Mouse (Mus musculus): Measurements from ENCODE around the gene Gcm2. TPM values are rescaled to one million over a fixed set of nuclear protein-coding genes. Genes with fewer than 3 reads are reported as not detected.

Gene Gcm2
- total and polyA plus RNA-seq, 3 experiments: not detected

GRCm38 (mm10) chr13:41078690-41079420 lies 32.0 kb downstream of the Gcm2 start:
- ATAC-seq (ENCODE audit: extremely low read depth, insufficient number of reproducible peaks, low FRiP score, poor library complexity, severe bottlenecking): no peak
- no peak for TF ChIP-seq POLR2AphosphoS5 (IDR thresholded peaks at IDR 0.05; ENCODE audit: insufficient replicate concordance, low read depth, low read length)
- peaks cover 18% of the 10 kb centered on the region; the same call in 1 of the 2 replicates for H3K27me3 ChIP-seq (ENCODE audit: insufficient read depth, low read length)

DNA sequence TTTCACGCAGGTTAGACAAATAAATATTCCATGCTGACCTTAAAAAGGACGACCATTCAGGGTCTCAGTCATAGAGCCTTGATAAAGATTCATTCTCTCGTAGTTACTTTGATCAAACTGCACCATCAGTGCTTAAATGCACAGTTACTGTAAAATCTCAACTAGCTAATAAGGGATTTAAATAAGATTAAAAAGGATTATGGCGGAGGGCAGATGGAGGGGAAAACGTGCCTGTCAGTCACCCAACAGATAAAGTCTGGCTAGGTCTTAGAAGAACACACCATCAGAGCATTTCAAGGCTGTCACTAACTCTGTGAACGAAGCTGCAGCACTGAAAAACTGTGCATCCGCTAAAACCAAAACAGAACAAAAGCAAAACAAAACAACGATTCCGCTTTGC lies 32.9 kb downstream of the Gcm2 start:
- H3K27me3 ChIP-seq (ENCODE audit: insufficient read depth, low read length): peaks cover 18% of the 10 kb centered on the region; the same call in 1 of the 2 replicates
- H3K4me1 ChIP-seq (ENCODE audit: insufficient read depth, low read depth, low read length): no peaks in the 10 kb centered on the region
- no peaks in the 10 kb centered on the region for H3K9me3 ChIP-seq (replicated peaks)
- TF ChIP-seq CTCF (IDR thresholded peaks at IDR 0.05; ENCODE audit: low read depth, low read length): no peak
- no peak for TF ChIP-seq POLR2AphosphoS5 (IDR thresholded peaks at IDR 0.05; ENCODE audit: insufficient replicate concordance, low read depth, low read length)
- no peak for TF ChIP-seq GATA1 (IDR thresholded peaks at IDR 0.05; ENCODE audit: borderline replicate concordance, low read length)
- DNase-seq (ENCODE audit: low spot score): no peak
- no peak overlapping the region for H3K4me3 ChIP-seq (ENCODE audit: low read depth, low read length)
- no peak for ATAC-seq (ENCODE audit: extremely low read depth, insufficient number of reproducible peaks, low FRiP score, poor library complexity, severe bottlenecking)
- no peaks in the 10 kb centered on the region for H3K36me3 ChIP-seq (replicated peaks)

More at GRCm38 (mm10) chr13:41078690-41079420, 32.0 kb downstream of the Gcm2 start:
- Histone ChIP-seq H3K36me3 (replicated peaks) (no peaks in the 10 kb centered on the region), H3K4me1 (ENCODE audit: insufficient read depth, low read depth, low read length) (no peaks in the 10 kb centered on the region), H3K4me3 (ENCODE audit: low read depth, low read length) (no peak overlapping the region), H3K9me3 (replicated peaks) (no peaks in the 10 kb centered on the region)
- no peak for DNase-seq (ENCODE audit: low spot score)

DNA sequence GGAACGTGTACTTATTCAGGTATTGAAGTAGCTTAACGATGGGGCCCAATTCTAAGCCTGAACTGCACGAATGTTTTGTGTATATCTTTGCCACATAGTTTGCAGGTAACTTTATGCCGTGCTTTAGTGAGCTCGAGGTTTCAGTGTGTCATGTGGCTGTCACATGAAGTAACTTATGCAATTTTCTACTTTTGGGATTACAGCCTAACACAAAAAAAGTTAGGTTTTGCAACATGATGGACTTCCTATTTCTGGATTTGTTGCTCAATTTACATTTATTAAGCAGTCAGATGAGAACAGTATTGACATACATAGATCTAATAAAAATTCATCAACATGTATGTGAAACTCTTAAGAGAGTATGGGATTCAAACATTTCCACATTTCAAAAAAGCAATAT lies 37.0 kb downstream of the Gcm2 start:
- H3K36me3 ChIP-seq (replicated peaks): no peaks in the 10 kb centered on the region
- DNase-seq (ENCODE audit: low spot score) (no peak), ATAC-seq (ENCODE audit: extremely low read depth, insufficient number of reproducible peaks, low FRiP score, poor library complexity, severe bottlenecking) (no peak)
- TF ChIP-seq GATA1 (IDR thresholded peaks at IDR 0.05; ENCODE audit: borderline replicate concordance, low read length) (no peak), GATA2 (IDR thresholded peaks at IDR 0.05; ENCODE audit: borderline replicate concordance, low read depth, low read length) (no peak), TAL1 (conservative IDR thresholded peaks at IDR 0.05; ENCODE audit: low read depth, low read length) (no peak), POLR2AphosphoS5 (IDR thresholded peaks at IDR 0.05; ENCODE audit: insufficient replicate concordance, low read depth, low read length) (no peak), CTCF (IDR thresholded peaks at IDR 0.05; ENCODE audit: low read depth, low read length) (no peak)
- H3K4me1 ChIP-seq (ENCODE audit: insufficient read depth, low read depth, low read length): no peaks in the 10 kb centered on the region
- peaks cover 13% of the 10 kb centered on the region; the same call in 1 of the 2 replicates for H3K27me3 ChIP-seq (ENCODE audit: insufficient read depth, low read length)
- H3K4me3 ChIP-seq (ENCODE audit: low read depth, low read length): no peak overlapping the region
- H3K9me3 ChIP-seq (replicated peaks): no peaks in the 10 kb centered on the region

DNA sequence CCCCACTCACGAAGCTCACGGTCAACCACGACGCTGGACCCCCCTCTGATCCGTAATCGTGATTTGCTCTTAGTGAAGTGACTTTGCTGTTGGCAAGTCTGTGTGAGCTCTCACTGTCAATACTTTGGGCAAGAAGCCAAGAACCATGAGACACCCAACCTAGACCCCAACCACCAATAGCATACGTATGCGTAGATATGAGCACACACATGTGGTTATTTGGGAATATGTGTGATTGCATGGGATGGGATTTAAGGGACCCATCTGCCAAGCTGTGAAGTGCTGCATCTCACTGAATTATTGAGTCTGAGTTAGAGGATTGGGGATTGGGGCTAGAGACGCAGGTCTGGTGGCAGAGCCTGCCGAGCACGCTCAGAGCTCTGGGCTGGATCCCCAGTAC lies 39.2 kb downstream of the Gcm2 start:
- TF ChIP-seq POLR2AphosphoS5 (IDR thresholded peaks at IDR 0.05; ENCODE audit: insufficient replicate concordance, low read depth, low read length) (no peak), TAL1 (conservative IDR thresholded peaks at IDR 0.05; ENCODE audit: low read depth, low read length) (no peak), GATA1 (IDR thresholded peaks at IDR 0.05; ENCODE audit: borderline replicate concordance, low read length) (no peak), CTCF (IDR thresholded peaks at IDR 0.05; ENCODE audit: low read depth, low read length) (no peak), GATA2 (IDR thresholded peaks at IDR 0.05; ENCODE audit: borderline replicate concordance, low read depth, low read length) (no peak)
- Histone ChIP-seq H3K4me3 (ENCODE audit: low read depth, low read length) (no peak overlapping the region), H3K9me3 (replicated peaks) (no peaks in the 10 kb centered on the region), H3K36me3 (replicated peaks) (no peaks in the 10 kb centered on the region), H3K27me3 (ENCODE audit: insufficient read depth, low read length) (peaks cover 12% of the 10 kb centered on the region; the same call in 1 of the 2 replicates), H3K4me1 (ENCODE audit: insufficient read depth, low read depth, low read length) (no peaks in the 10 kb centered on the region)
- no peak for ATAC-seq (ENCODE audit: extremely low read depth, insufficient number of reproducible peaks, low FRiP score, poor library complexity, severe bottlenecking)
- DNase-seq (ENCODE audit: low spot score): no peak

DNA sequence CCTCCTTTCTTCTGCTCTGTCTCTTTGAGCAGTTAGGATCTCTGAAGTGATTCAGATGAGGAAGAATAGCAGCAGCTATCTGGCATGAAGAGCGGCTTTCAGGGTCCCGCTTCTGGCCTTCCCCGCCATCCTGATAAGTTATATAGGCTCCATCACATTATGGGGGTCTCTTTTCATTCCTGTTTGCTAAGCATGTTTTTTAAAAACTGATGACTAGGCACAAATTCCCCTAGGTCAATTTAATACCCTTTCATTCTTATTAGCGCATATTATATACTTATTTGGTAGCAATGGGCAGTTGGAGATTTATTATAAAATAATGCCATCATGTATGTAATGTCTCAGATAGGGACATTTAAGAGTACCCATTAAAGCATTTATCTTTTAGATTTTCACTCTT lies 43.2 kb downstream of the Gcm2 start:
- TF ChIP-seq TAL1 (conservative IDR thresholded peaks at IDR 0.05; ENCODE audit: low read depth, low read length): no peak
- no peak for TF ChIP-seq GATA2 (IDR thresholded peaks at IDR 0.05; ENCODE audit: borderline replicate concordance, low read depth, low read length)
- TF ChIP-seq POLR2AphosphoS5 (IDR thresholded peaks at IDR 0.05; ENCODE audit: insufficient replicate concordance, low read depth, low read length): no peak
- no peak for TF ChIP-seq GATA1 (IDR thresholded peaks at IDR 0.05; ENCODE audit: borderline replicate concordance, low read length)
- no peak for TF ChIP-seq CTCF (IDR thresholded peaks at IDR 0.05; ENCODE audit: low read depth, low read length)
- no peak for ATAC-seq (ENCODE audit: extremely low read depth, insufficient number of reproducible peaks, low FRiP score, poor library complexity, severe bottlenecking)
- DNase-seq (ENCODE audit: low spot score): no peak
- Histone ChIP-seq H3K36me3 (replicated peaks) (no peaks in the 10 kb centered on the region), H3K9me3 (replicated peaks) (no peaks in the 10 kb centered on the region), H3K4me1 (ENCODE audit: insufficient read depth, low read depth, low read length) (no peaks in the 10 kb centered on the region), H3K4me3 (ENCODE audit: low read depth, low read length) (no peak overlapping the region), H3K27me3 (ENCODE audit: insufficient read depth, low read length) (no peaks in the 10 kb centered on the region)

- Histone ChIP-seq H3K36me3 (replicated peaks) (no peaks in the 10 kb centered on the region), H3K4me3 (ENCODE audit: low read depth, low read length) (no peak overlapping the region), H3K27me3 (ENCODE audit: insufficient read depth, low read length) (peaks cover 30% of the 10 kb centered on the region), H3K4me1 (ENCODE audit: insufficient read depth, low read depth, low read length) (no peaks in the 10 kb centered on the region; the same call in 1 of the 2 replicates), H3K9me3 (replicated peaks) (no peaks in the 10 kb centered on the region)
- ATAC-seq (ENCODE audit: extremely low read depth, insufficient number of reproducible peaks, low FRiP score, poor library complexity, severe bottlenecking): no peak
- no peak for DNase-seq (ENCODE audit: low spot score)
- TF ChIP-seq CTCF (IDR thresholded peaks at IDR 0.05; ENCODE audit: low read depth, low read length): no peak
- TF ChIP-seq TAL1 (conservative IDR thresholded peaks at IDR 0.05; ENCODE audit: low read depth, low read length): no peak
- no peak for TF ChIP-seq GATA1 (IDR thresholded peaks at IDR 0.05; ENCODE audit: borderline replicate concordance, low read length)
- no peak for TF ChIP-seq GATA2 (IDR thresholded peaks at IDR 0.05; ENCODE audit: borderline replicate concordance, low read depth, low read length)
- TF ChIP-seq POLR2AphosphoS5 (IDR thresholded peaks at IDR 0.05; ENCODE audit: insufficient replicate concordance, low read depth, low read length): no peak
Observed at GRCm38 (mm10) chr13:41051965-41052364, 58.9 kb downstream of the Gcm2 start.

Other genes starting within 250 kb of the Gcm2 start
- 41.6 and 43.9 TPM in 2 replicates for gene Pak1ip1, start 110.0 kb downstream of the Gcm2 start, total RNA-seq (2014; fragmentation: Nextera tagmentation)
- gene Pak1ip1, start 110.0 kb downstream of the Gcm2 start, total RNA-seq (2017): 100.0 and 101 TPM in 2 replicates
- gene Pak1ip1, start 110.0 kb downstream of the Gcm2 start, polyA plus RNA-seq (2012): 25.9 and 28.6 TPM in 2 replicates
- gene Tmem14c, start 94.7 kb downstream of the Gcm2 start, total RNA-seq (2014; fragmentation: Nextera tagmentation): 37.2 and 46.6 TPM in 2 replicates
- gene Tmem14c, start 94.7 kb downstream of the Gcm2 start, total RNA-seq (2017): 152 and 179 TPM in 2 replicates
- 103 and 113 TPM in 2 replicates for gene Tmem14c, start 94.7 kb downstream of the Gcm2 start, polyA plus RNA-seq (2012)
- gene Mak, start 31.3 kb downstream of the Gcm2 start, total RNA-seq (2014; fragmentation: Nextera tagmentation): not detected in 2 replicates
- 0.05 and 0.06 TPM in 2 replicates for gene Mak, start 31.3 kb downstream of the Gcm2 start, total RNA-seq (2017)
- not detected in 2 replicates for gene Mak, start 31.3 kb downstream of the Gcm2 start, polyA plus RNA-seq (2012)
- gene Sycp2l, start 3.3 kb upstream of the Gcm2 start, total RNA-seq (2014; fragmentation: Nextera tagmentation): not detected in 2 replicates
- not detected in 2 replicates for gene Sycp2l, start 3.3 kb upstream of the Gcm2 start, total RNA-seq (2017)
- not detected in 2 replicates for gene Sycp2l, start 3.3 kb upstream of the Gcm2 start, polyA plus RNA-seq (2012)
- gene Elovl2, start 109.4 kb upstream of the Gcm2 start, total RNA-seq (2014; fragmentation: Nextera tagmentation): not detected in 2 replicates
- gene Elovl2, start 109.4 kb upstream of the Gcm2 start, total RNA-seq (2017): 0.05 TPM in 1 of 2 replicates, not detected in the other
- not detected in 2 replicates for gene Elovl2, start 109.4 kb upstream of the Gcm2 start, polyA plus RNA-seq (2012)
- gene Smim13, start 138.8 kb upstream of the Gcm2 start, total RNA-seq (2014; fragmentation: Nextera tagmentation): 18.6 and 22.4 TPM in 2 replicates
- 12.6 and 14.4 TPM in 2 replicates for gene Smim13, start 138.8 kb upstream of the Gcm2 start, total RNA-seq (2017)
- 2.4 and 2.6 TPM in 2 replicates for gene Smim13, start 138.8 kb upstream of the Gcm2 start, polyA plus RNA-seq (2012)
- not detected in 2 replicates for gene Gm17364, start 162.9 kb upstream of the Gcm2 start, total RNA-seq (2014; fragmentation: Nextera tagmentation)
- not detected in 2 replicates for gene Gm17364, start 162.9 kb upstream of the Gcm2 start, total RNA-seq (2017)
- gene Gm17364, start 162.9 kb upstream of the Gcm2 start, polyA plus RNA-seq (2012): not detected in 2 replicates

Data from G1E (cell line).